Mouse (Mus musculus) MEL (cell line): ENCODE measurements around the gene Smarca2. TPM values are rescaled to one million over a fixed set of nuclear protein-coding genes. Genes with fewer than 3 reads are reported as not detected.

ENCODE experiments used
- DNase-seq: peaks from one replicate; pipeline ENCODE4 v3.0.0; 2011; ENCODE audit warnings: low read depth, low spot score
- H3K27ac ChIP-seq: 2 replicates; pipeline ENCODE4 v1.5.1; 2012; ENCODE audit warnings: low read depth, mild to moderate bottlenecking, control low read depth, low read length, moderate library complexity; ENCODE audit not compliant: control insufficient read depth
- H3K27me3 ChIP-seq, 2 experiments: fragments of 150-350 bp in 1 of 2; sonication (generic) in 1 of 2; 2 replicates each; pipeline ENCODE4 v1.6.1; 2012; ENCODE audit warnings: low read length in 2 of 2, mild to moderate bottlenecking in 2 of 2, improper control_type of control experiment in 1 of 2, moderate library complexity in 1 of 2; ENCODE audit not compliant: insufficient read depth in 2 of 2, control insufficient read depth in 1 of 2
- H3K36me3 ChIP-seq, 2 experiments: 2 replicates each; pipeline ENCODE4 v1.6.1; 2012 to 2014; ENCODE audit warnings: low read length in 2 of 2, improper control_type of control experiment in 1 of 2, inconsistent platforms in 1 of 2, mild to moderate bottlenecking in 1 of 2; ENCODE audit not compliant: insufficient read depth in 2 of 2, control insufficient read depth in 1 of 2
- H3K4me1 ChIP-seq, 2 experiments: fragments of 150-350 bp in 1 of 2; sonication (generic) in 1 of 2; 2 replicates each; pipeline ENCODE4 v1.6.1; 2012; ENCODE audit warnings: low read length in 2 of 2, improper control_type of control experiment in 1 of 2, mild to moderate bottlenecking in 1 of 2; ENCODE audit not compliant: insufficient read depth in 2 of 2, control insufficient read depth in 1 of 2
- H3K4me3 ChIP-seq, 2 experiments: fragments of 150-350 bp in 1 of 2; sonication (generic) in 1 of 2; 2 replicates each; pipeline ENCODE4 v1.5.1; 2012; ENCODE audit warnings: low read depth in 2 of 2, low read length in 2 of 2, mild to moderate bottlenecking in 2 of 2, moderate library complexity in 2 of 2, control low read depth in 1 of 2, improper control_type of control experiment in 1 of 2; ENCODE audit not compliant: control insufficient read depth in 1 of 2, insufficient read depth in 1 of 2
- H3K79me2 ChIP-seq: 2 replicates; pipeline ENCODE4 v1.6.1; 2012; ENCODE audit warnings: mild to moderate bottlenecking, low read length, moderate library complexity; ENCODE audit not compliant: control insufficient read depth, poor library complexity, insufficient read depth
- H3K9ac ChIP-seq: 2 replicates; pipeline ENCODE4 v1.6.1; 2012; ENCODE audit warnings: low read depth, mild to moderate bottlenecking, control low read depth, low read length, moderate library complexity; ENCODE audit not compliant: control insufficient read depth, poor library complexity, severe bottlenecking
- H3K9me3 ChIP-seq: fragments of 150-350 bp; sonication (generic); replicated peaks from 2 replicates; pipeline ENCODE4 v1.6.1; 2012; ENCODE audit warnings: mild to moderate bottlenecking, low read length, improper control_type of control experiment, moderate library complexity; ENCODE audit not compliant: insufficient read depth
- BHLHE40 ChIP-seq: IDR thresholded peaks from 2 replicates; pipeline ENCODE4 v1.6.1; 2012; ENCODE audit warnings: low read depth, mild to moderate bottlenecking, inconsistent platforms, low read length, improper control_type of control experiment, borderline replicate concordance
- CHD1 ChIP-seq: IDR thresholded peaks from 2 replicates; pipeline ENCODE4 v1.6.1; 2012; ENCODE audit warnings: low read depth, mild to moderate bottlenecking, inconsistent platforms, low read length, improper control_type of control experiment
- E2F4 ChIP-seq: IDR thresholded peaks from 2 replicates; pipeline ENCODE4 v1.6.1; 2011; ENCODE audit warnings: low read depth, low read length, improper control_type of control experiment, borderline replicate concordance
- ELF1 ChIP-seq: IDR thresholded peaks from 2 replicates; pipeline ENCODE4 v1.6.1; 2014; ENCODE audit warnings: low read depth, mild to moderate bottlenecking, inconsistent platforms, low read length, improper control_type of control experiment, moderate library complexity
- JUND ChIP-seq: IDR thresholded peaks from 2 replicates; pipeline ENCODE4 v1.6.1; 2011; ENCODE audit warnings: low read depth, mild to moderate bottlenecking, improper control_type of control experiment, low read length
- KAT2A ChIP-seq: conservative IDR thresholded peaks from 2 replicates; pipeline ENCODE4 v1.6.1; 2012; ENCODE audit warnings: low read depth, low read length, improper control_type of control experiment, inconsistent platforms
- MAZ ChIP-seq: IDR thresholded peaks from 2 replicates; pipeline ENCODE4 v1.6.1; 2012; ENCODE audit warnings: low read depth, mild to moderate bottlenecking, inconsistent platforms, low read length, improper control_type of control experiment
- MYB ChIP-seq: IDR thresholded peaks from 2 replicates; pipeline ENCODE4 v1.6.1; 2011; ENCODE audit warnings: mild to moderate bottlenecking, low read depth, low read length, improper control_type of control experiment
- MYC ChIP-seq: IDR thresholded peaks from 2 replicates; pipeline ENCODE4 v1.6.1; 2011; ENCODE audit warnings: low read depth, mild to moderate bottlenecking, low read length, improper control_type of control experiment, moderate library complexity
- POLR2AphosphoS2 ChIP-seq: IDR thresholded peaks from 2 replicates; pipeline ENCODE4 v1.6.1; 2011; ENCODE audit warnings: low read length, improper control_type of control experiment
- POLR2AphosphoS5 ChIP-seq: IDR thresholded peaks from 2 replicates; pipeline ENCODE4 v1.6.1; 2012; ENCODE audit warnings: low read depth, borderline replicate concordance, mild to moderate bottlenecking, inconsistent platforms, low read length, moderate library complexity, mixed read lengths
- TCF12 ChIP-seq: IDR thresholded peaks from 2 replicates; pipeline ENCODE4 v1.6.1; 2014; ENCODE audit warnings: low read depth, mild to moderate bottlenecking, inconsistent platforms, low read length, improper control_type of control experiment, moderate library complexity
- UBTF ChIP-seq: IDR thresholded peaks from 2 replicates; pipeline ENCODE4 v1.6.1; 2012; ENCODE audit warnings: low read depth, mild to moderate bottlenecking, inconsistent platforms, low read length, improper control_type of control experiment, moderate library complexity, borderline replicate concordance; ENCODE audit not compliant: insufficient read depth
- USF1 ChIP-seq: IDR thresholded peaks from 2 replicates; pipeline ENCODE4 v1.6.1; 2014; ENCODE audit warnings: low read depth, mild to moderate bottlenecking, inconsistent platforms, low read length, improper control_type of control experiment, moderate library complexity
- USF2 ChIP-seq, 2 experiments: IDR thresholded peaks; 2 replicates each; pipeline ENCODE4 v1.6.1; 2011 to 2012; ENCODE audit warnings: improper control_type of control experiment in 2 of 2, low read length in 2 of 2, borderline replicate concordance in 1 of 2, inconsistent platforms in 1 of 2, low read depth in 1 of 2, mild to moderate bottlenecking in 1 of 2; ENCODE audit not compliant: insufficient read depth in 1 of 2
- ZKSCAN1 ChIP-seq: IDR thresholded peaks from 2 replicates; pipeline ENCODE4 v1.6.1; 2012; ENCODE audit warnings: low read depth, mild to moderate bottlenecking, inconsistent platforms, low read length, improper control_type of control experiment, moderate library complexity
- polyA plus RNA-seq, 2 experiments: library from polyadenylated mRNA; stranded (reverse) in 1 of 2; unstranded in 1 of 2; fragments of >175 nt in 1 of 2; fragments of >200 nt in 1 of 2; gene quantifications; 2 replicates each; pipeline versions ENCODE4 v1.2.1 to v1.2.4; 2012; ENCODE audit warnings: low replicate concordance in 2 of 2, low read depth in 1 of 2; ENCODE audit not compliant: insufficient read length in 2 of 2, insufficient read depth in 1 of 2, missing spikeins in 1 of 2
- total RNA-seq: library from RNA; depleted of rRNA; stranded (reverse); fragments of 300-350 nt; gene quantifications from 2 replicates; pipeline ENCODE4 v1.2.3, GENCODE M21; 2012

Gene Smarca2
- total and polyA plus RNA-seq, 3 experiments, result 6.6 to 23.2 TPM; not detected in 1

GRCm38 (mm10) chr19:26758156-26758555, 153.3 kb downstream of the Smarca2 start:
- no peaks in the 10 kb centered on the region for H3K4me1 ChIP-seq
- DNase-seq, result no peak
- TF ChIP-seq ZKSCAN1, result no peak
- no peak for TF ChIP-seq USF1
- no peak for TF ChIP-seq MAZ
- no peak for TF ChIP-seq CHD1
- no peak for TF ChIP-seq E2F4
- TF ChIP-seq POLR2AphosphoS5, result no peak
- TF ChIP-seq JUND, result no peak
- TF ChIP-seq BHLHE40, result no peak
- TF ChIP-seq, all 39 proteins: peak for 0
- Histone ChIP-seq H3K9me3 (no peaks in the 10 kb centered on the region), H3K4me3 (no peak overlapping the region), H3K27ac (no peak overlapping the region), H3K9ac (no peak overlapping the region), H3K27me3 (no peaks in the 10 kb centered on the region), H3K79me2 (no peaks in the 10 kb centered on the region), H3K36me3 (no peaks in the 10 kb centered on the region)

DNA sequence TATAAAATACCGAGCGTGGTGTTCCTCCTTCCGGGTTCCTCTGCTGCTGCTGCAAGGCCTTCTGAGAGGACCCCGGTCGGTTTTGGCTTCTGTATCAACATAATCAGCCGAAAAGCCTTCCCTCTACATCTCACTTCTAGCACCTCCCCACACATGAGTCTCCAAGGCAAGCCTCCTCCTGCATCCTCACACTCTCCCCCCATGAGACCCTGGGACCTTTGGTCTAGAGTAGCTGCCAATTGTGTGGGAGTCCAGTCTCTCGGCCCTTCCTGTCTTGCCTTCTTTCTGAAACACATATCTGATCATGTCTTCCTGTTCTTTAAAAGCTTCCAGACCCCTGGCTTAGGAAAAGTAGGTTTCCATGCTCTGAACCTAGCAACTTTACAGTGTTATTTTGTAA, 153.8 kb downstream of the Smarca2 start:
- Histone ChIP-seq H3K9ac (no peak overlapping the region), H3K4me1 (no peaks in the 10 kb centered on the region), H3K9me3 (no peaks in the 10 kb centered on the region), H3K79me2 (no peaks in the 10 kb centered on the region), H3K4me3 (no peak overlapping the region), H3K27ac (no peak overlapping the region), H3K27me3 (no peaks in the 10 kb centered on the region), H3K36me3 (no peaks in the 10 kb centered on the region)
- no peak for DNase-seq
- TF ChIP-seq MYB (no peak), TCF12 (no peak), POLR2AphosphoS2 (no peak), MYC (no peak), KAT2A (no peak), UBTF (no peak), USF2 (IDR thresholded peaks at IDR 0.05; ENCODE audit: borderline replicate concordance in 1 of 2, insufficient read depth in 1 of 2, low read depth in 1 of 2, low read length in 2 of 2) (no peak)

GRCm38 (mm10) chr19:26759295-26759694, 154.4 kb downstream of the Smarca2 start:
- H3K27me3 ChIP-seq, result no peaks in the 10 kb centered on the region
- H3K9me3 ChIP-seq, result no peaks in the 10 kb centered on the region
- no peak overlapping the region for H3K4me3 ChIP-seq
- H3K9ac ChIP-seq, result no peak overlapping the region
- no peaks in the 10 kb centered on the region for H3K36me3 ChIP-seq
- no peak for DNase-seq
- H3K79me2 ChIP-seq, result no peaks in the 10 kb centered on the region
- H3K4me1 ChIP-seq, result no peaks in the 10 kb centered on the region
- H3K27ac ChIP-seq, result no peak overlapping the region
- TF ChIP-seq MYB (no peak), ELF1 (no peak)
